Mouse (Mus musculus): ENCODE data around the gene Gm20388. TPM values are rescaled to one million over a fixed set of nuclear protein-coding genes. Genes with fewer than 3 reads are reported as not detected.

Gm20388 gene
- polyA plus RNA-seq, 1 experiment from 2014 or later: not detected

DNA sequence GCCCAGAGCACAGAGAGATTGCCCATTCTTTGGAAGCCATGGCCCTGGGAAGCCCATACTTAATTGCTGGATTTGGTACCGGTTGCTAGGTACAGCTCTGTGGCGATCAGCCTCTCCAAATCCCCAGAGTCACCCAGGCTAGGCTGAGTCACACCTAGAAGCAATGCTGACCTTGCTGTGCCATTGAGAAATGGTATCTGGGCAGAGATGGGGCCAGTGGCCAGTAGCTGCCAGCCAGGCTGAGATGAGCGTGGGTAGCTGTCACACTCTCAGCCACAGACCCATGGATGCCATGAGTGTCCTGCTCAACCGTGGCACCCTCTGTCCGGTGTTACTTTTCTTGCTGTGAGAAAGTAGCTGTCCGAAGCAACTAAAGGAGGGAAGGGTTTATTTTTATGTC, 2127.4 kb downstream of the Gm20388 start:
- Histone ChIP-seq H3K27ac (ENCODE audit: low read depth, low read length) (no peak overlapping the region), H3K4me1 (replicated peaks; ENCODE audit: control insufficient read depth, insufficient read depth, low read length) (no peaks in the 10 kb centered on the region), H3K4me2 (replicated peaks; ENCODE audit: low read depth) (no peak overlapping the region), H3K27me3 (replicated peaks; ENCODE audit: control insufficient read depth, insufficient read depth, low read length) (0 out of 2 replicates have a peak, but pooled peaks cover 4% of the 10 kb centered on the region), H3K9ac (ENCODE audit: low read depth, low read length) (no peak overlapping the region), H3K9me3 (ENCODE audit: control insufficient read depth) (no peaks in the 10 kb centered on the region), H3K4me3 (ENCODE audit: low read depth, low read length) (no peak overlapping the region), H3K36me3 (ENCODE audit: control insufficient read depth, insufficient read depth) (no peaks in the 10 kb centered on the region)
- TF ChIP-seq CTCF (IDR thresholded peaks at IDR 0.05; ENCODE audit: low read depth): no peak
- no peak for ATAC-seq
- WGBS: 89% methylated on average over 6 of the region's 6 CpGs

DNA sequence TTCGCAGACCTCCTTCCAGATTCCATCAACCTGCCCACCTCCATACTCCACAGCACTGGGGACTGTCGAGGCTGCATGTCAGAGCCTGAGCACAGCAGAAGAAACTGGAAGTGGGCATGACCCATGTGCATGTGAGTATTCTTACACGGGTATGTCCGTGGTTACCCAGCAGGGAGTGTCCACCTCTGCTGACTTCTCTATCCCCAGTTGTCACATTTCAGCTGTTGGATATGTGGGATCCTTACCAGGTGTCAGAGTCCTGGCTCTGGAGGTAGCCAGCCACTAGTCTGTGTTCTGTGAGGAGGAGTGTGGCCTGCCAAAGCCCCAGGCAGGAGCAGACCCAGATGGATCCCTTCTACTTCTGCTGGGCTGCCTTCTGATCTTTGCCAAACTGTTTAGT, 2128.8 kb downstream of the Gm20388 start:
- H3K4me2 ChIP-seq (replicated peaks; ENCODE audit: low read depth): no peak overlapping the region
- H3K27ac ChIP-seq (ENCODE audit: low read depth, low read length): no peak overlapping the region
- no peak for ATAC-seq
- H3K9me3 ChIP-seq (ENCODE audit: control insufficient read depth): no peaks in the 10 kb centered on the region
- TF ChIP-seq CTCF (IDR thresholded peaks at IDR 0.05; ENCODE audit: low read depth): no peak
- 0 out of 2 replicates have a peak, but pooled peaks cover 4% of the 10 kb centered on the region for H3K27me3 ChIP-seq (replicated peaks; ENCODE audit: control insufficient read depth, insufficient read depth, low read length)
- no peak overlapping the region for H3K4me3 ChIP-seq (ENCODE audit: low read depth, low read length)
- H3K9ac ChIP-seq (ENCODE audit: low read depth, low read length): no peak overlapping the region
- 73% methylated on average over 4 of the region's 4 CpGs for WGBS
- H3K36me3 ChIP-seq (ENCODE audit: control insufficient read depth, insufficient read depth): no peaks in the 10 kb centered on the region
- no peaks in the 10 kb centered on the region for H3K4me1 ChIP-seq (replicated peaks; ENCODE audit: control insufficient read depth, insufficient read depth, low read length)

DNA sequence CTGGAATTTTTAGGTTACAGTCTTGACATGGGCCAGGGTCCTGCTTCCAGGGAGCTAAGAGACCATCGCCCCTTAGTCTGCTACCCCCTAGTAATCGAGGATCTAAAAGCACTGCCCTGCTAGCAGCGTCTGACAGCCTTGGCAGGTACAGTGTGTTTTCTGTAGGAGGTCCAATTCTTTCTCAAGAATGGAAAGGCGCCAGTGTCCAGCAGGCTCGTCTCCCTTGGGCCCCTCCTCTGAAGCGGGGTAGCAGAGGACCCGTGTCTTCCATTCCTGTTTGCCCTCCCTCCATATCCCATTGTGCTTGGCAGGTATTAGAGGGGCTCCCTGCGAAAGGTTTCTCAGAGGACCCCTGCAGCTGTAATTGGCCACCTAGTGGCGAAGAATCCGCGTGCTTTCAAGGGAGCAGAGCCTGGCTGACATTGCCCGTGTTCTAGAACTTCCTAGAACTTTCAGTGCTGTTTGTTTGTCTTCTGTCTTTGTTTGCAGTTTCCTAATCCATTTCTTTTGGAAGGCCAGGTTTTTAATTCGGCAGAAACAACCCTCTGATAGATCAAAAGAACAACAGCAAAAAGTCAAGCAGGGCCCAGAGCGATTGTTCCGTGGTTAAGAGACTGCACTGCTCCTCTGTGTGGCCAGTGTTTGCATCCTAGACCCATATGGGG, 2136.7 kb downstream of the Gm20388 start:
- H3K9ac ChIP-seq (ENCODE audit: low read depth, low read length): no peak overlapping the region
- WGBS: 61% methylated on average over 15 of the region's 15 CpGs
- no peaks in the 10 kb centered on the region for H3K9me3 ChIP-seq (ENCODE audit: control insufficient read depth)
- no peaks in the 10 kb centered on the region for H3K4me1 ChIP-seq (replicated peaks; ENCODE audit: control insufficient read depth, insufficient read depth, low read length)
- no peak overlapping the region for H3K27ac ChIP-seq (ENCODE audit: low read depth, low read length)
- no peaks in the 10 kb centered on the region for H3K36me3 ChIP-seq (ENCODE audit: control insufficient read depth, insufficient read depth)
- no peak overlapping the region for H3K4me2 ChIP-seq (replicated peaks; ENCODE audit: low read depth)
- TF ChIP-seq CTCF (IDR thresholded peaks at IDR 0.05; ENCODE audit: low read depth): peak; percentile 56
- H3K27me3 ChIP-seq (replicated peaks; ENCODE audit: control insufficient read depth, insufficient read depth, low read length): 0 out of 2 replicates have a peak, but pooled peaks cover 1% of the 10 kb centered on the region
- no peak for ATAC-seq
- H3K4me3 ChIP-seq (ENCODE audit: low read depth, low read length): no peak overlapping the region

DNA sequence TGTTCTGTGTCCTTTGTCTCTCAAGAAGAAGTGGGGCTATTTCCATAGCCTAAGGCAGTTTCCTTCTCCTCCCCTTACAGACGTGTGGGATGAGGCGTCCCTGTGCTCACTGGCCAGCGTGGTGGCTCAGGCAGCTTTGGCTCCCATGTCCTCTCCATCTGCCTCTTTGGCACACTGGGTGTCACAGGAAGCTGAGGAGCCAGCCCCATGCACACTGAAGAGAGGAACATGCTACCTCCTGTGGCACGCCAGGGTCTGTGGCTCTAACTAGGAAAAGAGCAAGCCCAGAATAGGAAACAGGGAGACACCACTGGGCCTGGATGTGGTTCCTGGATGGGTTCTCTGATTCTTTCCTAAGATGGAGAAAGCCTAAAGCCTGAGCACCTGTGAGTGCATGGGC, 2138.6 kb downstream of the Gm20388 start:
- no peaks in the 10 kb centered on the region for H3K36me3 ChIP-seq (ENCODE audit: control insufficient read depth, insufficient read depth)
- WGBS: 97% methylated on average over 4 of the region's 4 CpGs
- no peak for TF ChIP-seq CTCF (IDR thresholded peaks at IDR 0.05; ENCODE audit: low read depth)
- no peak overlapping the region for H3K4me3 ChIP-seq (ENCODE audit: low read depth, low read length)
- no peak overlapping the region for H3K27ac ChIP-seq (ENCODE audit: low read depth, low read length)
- H3K4me1 ChIP-seq (replicated peaks; ENCODE audit: control insufficient read depth, insufficient read depth, low read length): no peaks in the 10 kb centered on the region
- H3K9me3 ChIP-seq (ENCODE audit: control insufficient read depth): no peaks in the 10 kb centered on the region
- H3K27me3 ChIP-seq (replicated peaks; ENCODE audit: control insufficient read depth, insufficient read depth, low read length): no peaks in the 10 kb centered on the region
- no peak overlapping the region for H3K9ac ChIP-seq (ENCODE audit: low read depth, low read length)
- no peak for ATAC-seq
- H3K4me2 ChIP-seq (replicated peaks; ENCODE audit: low read depth): no peak overlapping the region

DNA sequence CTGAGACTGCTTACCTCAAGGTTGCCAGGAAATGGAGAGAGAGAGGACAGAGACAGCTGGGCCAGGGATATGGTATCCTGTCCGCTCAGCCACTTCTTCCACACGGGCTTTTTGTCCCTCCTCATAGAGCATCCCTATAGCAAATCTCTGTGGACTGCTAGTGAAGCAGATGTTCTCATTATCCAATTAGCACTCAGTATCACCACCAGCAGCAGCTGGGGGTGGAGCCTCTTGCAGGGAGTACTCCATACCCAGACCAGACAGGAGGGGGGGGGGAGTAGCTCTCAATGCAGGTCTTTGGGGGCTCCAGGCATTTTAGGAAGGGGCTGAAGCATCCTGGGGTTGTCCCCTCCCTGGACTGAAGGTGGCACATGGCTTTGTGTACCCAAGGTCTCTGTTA, 2139.3 kb downstream of the Gm20388 start:
- H3K9me3 ChIP-seq (ENCODE audit: control insufficient read depth): no peaks in the 10 kb centered on the region
- no peak overlapping the region for H3K4me3 ChIP-seq (ENCODE audit: low read depth, low read length)
- no peaks in the 10 kb centered on the region for H3K4me1 ChIP-seq (replicated peaks; ENCODE audit: control insufficient read depth, insufficient read depth, low read length)
- no peaks in the 10 kb centered on the region for H3K36me3 ChIP-seq (ENCODE audit: control insufficient read depth, insufficient read depth)
- H3K9ac ChIP-seq (ENCODE audit: low read depth, low read length): no peak overlapping the region
- H3K27me3 ChIP-seq (replicated peaks; ENCODE audit: control insufficient read depth, insufficient read depth, low read length): no peaks in the 10 kb centered on the region
- H3K27ac ChIP-seq (ENCODE audit: low read depth, low read length): no peak overlapping the region
- no peak for TF ChIP-seq CTCF (IDR thresholded peaks at IDR 0.05; ENCODE audit: low read depth)
- no peak for ATAC-seq
- no peak overlapping the region for H3K4me2 ChIP-seq (replicated peaks; ENCODE audit: low read depth)
- WGBS: 78% methylated on average over 2 of the region's 2 CpGs

DNA sequence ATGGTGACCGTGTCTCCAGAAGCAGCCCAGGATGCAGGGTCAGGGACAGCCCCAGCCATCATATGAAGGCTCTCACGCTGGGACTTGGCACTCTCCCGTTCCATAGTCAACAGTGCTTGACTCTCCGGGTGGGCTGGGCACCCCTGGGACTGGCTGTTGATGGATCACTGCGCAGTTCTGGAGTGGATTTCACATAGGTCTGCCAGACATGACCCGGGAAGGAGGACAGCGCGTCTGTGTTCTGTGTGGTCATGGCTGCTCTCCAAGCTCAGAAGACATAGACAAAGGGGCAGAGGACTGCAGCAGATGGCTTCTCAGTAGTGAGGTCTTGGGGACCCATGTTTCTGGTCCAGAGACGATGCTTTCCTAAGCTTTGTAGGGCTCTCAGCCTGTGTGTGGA, 2140.0 kb downstream of the Gm20388 start:
- no peak overlapping the region for H3K27ac ChIP-seq (ENCODE audit: low read depth, low read length)
- 77% methylated on average over 9 of the region's 9 CpGs for WGBS
- no peaks in the 10 kb centered on the region for H3K9me3 ChIP-seq (ENCODE audit: control insufficient read depth)
- no peaks in the 10 kb centered on the region; the same call in 1 of the 2 replicates for H3K4me1 ChIP-seq (replicated peaks; ENCODE audit: control insufficient read depth, insufficient read depth, low read length)
- no peak overlapping the region for H3K4me3 ChIP-seq (ENCODE audit: low read depth, low read length)
- no peak for TF ChIP-seq CTCF (IDR thresholded peaks at IDR 0.05; ENCODE audit: low read depth)
- H3K4me2 ChIP-seq (replicated peaks; ENCODE audit: low read depth): no peak overlapping the region
- ATAC-seq: no peak
- H3K36me3 ChIP-seq (ENCODE audit: control insufficient read depth, insufficient read depth): no peaks in the 10 kb centered on the region
- H3K27me3 ChIP-seq (replicated peaks; ENCODE audit: control insufficient read depth, insufficient read depth, low read length): no peaks in the 10 kb centered on the region
- H3K9ac ChIP-seq (ENCODE audit: low read depth, low read length): no peak overlapping the region
